ENCODE assay signal across 27 mouse cellular contexts in genomic region chr4:118075343-118075742, GRCm38 (mm10). TPM values are rescaled to one million over a fixed set of nuclear protein-coding genes. Genes with fewer than 3 reads are reported as not detected.
DNase-seq lines count a peak whose midpoint lies in the region; ATAC-seq and TF ChIP-seq lines count a peak whose summit lies in the region.
"Had no signal": no experiment of that assay in that cellular context is flagged by ENCODE, and none has a peak within 500 bp of the region (broad histone marks: within the 10 kb centered on the region; RNA-seq: fewer than 3 reads in every experiment).

No protein-coding gene starts in this region.

- no peak overlapping the region for H3K4me3 ChIP-seq in liver, embryonic 15.5 days (replicated peaks)
- H3K4me3 ChIP-seq in liver, embryonic 12.5 days, result no peak overlapping the region
- H3K4me3 ChIP-seq in ES-E14 (ENCODE audit: insufficient read depth in 1 of 2, low read depth in 1 of 2, low read length in 2 of 2, poor library complexity in 1 of 2, severe bottlenecking in 1 of 2), result no peak overlapping the region
- H3K4me3 ChIP-seq: embryonic facial prominence, embryonic 13.5 days; embryonic facial prominence, embryonic 15.5 days; erythroblast, embryonic 14.5 days; forebrain, embryonic 10.5 days; forebrain, embryonic 12.5 days had no signal

- 90% methylated on average over 9 of the region's 9 CpGs for WGBS in liver, embryonic 15.5 days (ENCODE audit: insufficient replicate concordance)
- 85% methylated on average over 9 of the region's 9 CpGs for WGBS in liver, embryonic 12.5 days (ENCODE audit: insufficient replicate concordance)

- no peak overlapping the region for H3K9ac ChIP-seq in liver, embryonic 15.5 days
- H3K9ac ChIP-seq in liver, embryonic 12.5 days, result no peak overlapping the region
- no peak overlapping the region; the same call in 1 of the 2 replicates for H3K9ac ChIP-seq in ES-E14 (ENCODE audit: insufficient read depth, low read depth, low read length, poor library complexity, severe bottlenecking)
- H3K9ac ChIP-seq: embryonic facial prominence, embryonic 13.5 days; embryonic facial prominence, embryonic 15.5 days; forebrain, embryonic 12.5 days had no signal

- 0 out of 2 replicates have a peak overlapping the region, but pooled peaks have one; percentile 14 for H3K27ac ChIP-seq in liver, embryonic 15.5 days (replicated peaks)
- no peak overlapping the region for H3K27ac ChIP-seq in liver, embryonic 12.5 days
- H3K27ac ChIP-seq in ES-E14 (ENCODE audit: insufficient read depth, low read depth, low read length, poor library complexity, severe bottlenecking), result 0 out of 2 replicates have a peak overlapping the region, but pooled peaks have one; percentile 27
- H3K27ac ChIP-seq: embryonic facial prominence, embryonic 13.5 days; embryonic facial prominence, embryonic 15.5 days; forebrain, embryonic 10.5 days; forebrain, embryonic 12.5 days had no signal

- no peak overlapping the region for H3K4me2 ChIP-seq in liver, embryonic 15.5 days
- H3K4me2 ChIP-seq in liver, embryonic 12.5 days, result no peak overlapping the region
- H3K4me2 ChIP-seq: embryonic facial prominence, embryonic 13.5 days; embryonic facial prominence, embryonic 15.5 days; forebrain, embryonic 12.5 days had no signal

- no peaks in the 10 kb centered on the region for H3K36me3 ChIP-seq in liver, embryonic 15.5 days (replicated peaks)
- peaks cover 7% of the 10 kb centered on the region; the same call in 1 of the 2 replicates for H3K36me3 ChIP-seq in liver, embryonic 12.5 days
- H3K36me3 ChIP-seq in ES-E14 (ENCODE audit: control insufficient read depth, insufficient read depth, low read length, poor library complexity, severe bottlenecking), result no peaks in the 10 kb centered on the region
- H3K36me3 ChIP-seq: embryonic facial prominence, embryonic 15.5 days had no signal

- DNase-seq in embryo, embryonic 10.5 days (ENCODE audit: low spot score), result peak; percentile 46
- no peak for DNase-seq in embryo, embryonic 10 days (ENCODE audit: low spot score)
- peak; percentile 24 for DNase-seq in kidney, adult 9 months
- no peak for DNase-seq in kidney, postnatal 25 days
- DNase-seq in ES-E14 (ENCODE audit: low read depth, low spot score), result no peak
- DNase-seq: adrenal gland, adult 2 months; adrenal gland, postnatal 10 days; adrenal gland, postnatal 25 days; B cell, adult 2 months; cerebellum, adult 11 months; cerebellum, adult 18-20 months; cerebellum, adult 8-10 months; cerebellum, adult 9-11 months; cerebellum, postnatal 14 days; cerebellum, postnatal 36 days; embryo, embryonic 11 days had no signal

- no peaks in the 10 kb centered on the region for H3K27me3 ChIP-seq in liver, embryonic 15.5 days
- H3K27me3 ChIP-seq in liver, embryonic 12.5 days (replicated peaks), result no peaks in the 10 kb centered on the region
- H3K27me3 ChIP-seq: CH12.LX; embryonic facial prominence, embryonic 13.5 days; embryonic facial prominence, embryonic 15.5 days; forebrain, embryonic 12.5 days had no signal

- H3K9me3 ChIP-seq in liver, embryonic 15.5 days (replicated peaks), result 0 out of 2 replicates have a peak, but pooled peaks cover 3% of the 10 kb centered on the region
- 0 out of 2 replicates have a peak, but pooled peaks cover 6% of the 10 kb centered on the region for H3K9me3 ChIP-seq in liver, embryonic 12.5 days (replicated peaks)
- no peaks in the 10 kb centered on the region for H3K9me3 ChIP-seq in ES-E14 (ENCODE audit: control insufficient read depth, insufficient read depth, low read depth, low read length)
- H3K9me3 ChIP-seq: embryonic facial prominence, embryonic 13.5 days; embryonic facial prominence, embryonic 15.5 days had no signal

- no peak for ATAC-seq in liver, embryonic 15.5 days (ENCODE audit: insufficient read depth)
- no peak for ATAC-seq in liver, embryonic 12.5 days
- ATAC-seq: CD4-positive, CD25-positive, alpha-beta regulatory T cell, adult 4 months; forebrain, embryonic 14.5 days; forebrain, embryonic 16.5 days had no signal

- H3K4me1 ChIP-seq in liver, embryonic 15.5 days (replicated peaks), result peaks cover 52% of the 10 kb centered on the region
- peaks cover 56% of the 10 kb centered on the region for H3K4me1 ChIP-seq in liver, embryonic 12.5 days
- H3K4me1 ChIP-seq in ES-E14 (ENCODE audit: control insufficient read depth in 2 of 2, insufficient read depth in 2 of 2, low read length in 2 of 2, poor library complexity in 1 of 2), result peaks cover 4 to 13% of the 10 kb centered on the region in 2 experiments

- in situ Hi-C loops in ES-E14 (cut with MboI; ENCODE audit: low sequenced_read_pairs in 2 of 2, unreplicated experiment in 2 of 2), result loop anchor here (5.0 to 25.0 kb wide), 2 partner anchors 238 to 243 kb away; partner anchors contain the start of gene Slc6a9 (in 2 of the 2)

TF ChIP-seq in ES-E14, 5 proteins besides CTCF, POLR2A, EP300 and RAD21:
- TF ChIP-seq ZC3H11A (IDR thresholded peaks at IDR 0.05; ENCODE audit: borderline replicate concordance, low read depth, low read length) (no peak), HCFC1 (IDR thresholded peaks at IDR 0.05; ENCODE audit: borderline replicate concordance, insufficient read depth, low read length) (no peak), CHD2 (IDR thresholded peaks at IDR 0.05; ENCODE audit: low read depth, low read length) (no peak), ZNF384 (IDR thresholded peaks at IDR 0.05; ENCODE audit: low read depth, low read length) (no peak), MAFK (IDR thresholded peaks at IDR 0.05; ENCODE audit: insufficient read depth, low read depth, low read length) (no peak)

RNA-seq across cellular contexts. Expression of gene St3gal3, which starts 59.4 kb away (rescaled TPM):
- 2.0 and 2.2 TPM in 2 replicates for polyA plus RNA-seq in liver, embryonic 15.5 days (2015; fragmentation: Nextera tagmentation; extraction: Ambion mirVana)
- 2.0 and 2.9 TPM in 2 replicates for polyA plus RNA-seq in liver, embryonic 12.5 days (2016; fragmentation: Nextera tagmentation; extraction: Ambion mirVana)
- total RNA-seq in ES-E14 (2012; rRNA removed), result 10.9 and 17.1 TPM in 2 replicates

Comparison
In these comparisons a context has a peak if more than half of its experiments do, and no peak if none do; other contexts are left out.
1. DNase-seq: peak in embryo, embryonic 10.5 days (single experiment) and kidney, adult 9 months (single experiment); none in embryo, embryonic 10 days (single experiment), kidney, postnatal 25 days (0 of 2) and ES-E14 (single experiment).